In genomic region chr17:79230653-79231489, GRCm38 (mm10) we compare ENCODE assay signal across 9 mouse cellular contexts.
A peak's percentile ranks its signal among the peaks of the same experiment; 100 is the strongest.
DNase-seq lines count a peak whose midpoint lies in the region; ATAC-seq and TF ChIP-seq lines count a peak whose summit lies in the region.
"Had no signal": no experiment of that assay in that cellular context is flagged by ENCODE, and none has a peak within 500 bp of the region (broad histone marks: within the 10 kb centered on the region; RNA-seq: fewer than 3 reads in every experiment).

No protein-coding gene starts in this region.

- peak; percentile 72 for DNase-seq in heart, adult 11 months
- no peak for DNase-seq in heart, adult 2 months
- DNase-seq in layer of hippocampus, adult 8-10 months (ENCODE audit: low spot score in 2 of 2): peak; percentile 51 to 61
- DNase-seq in limb, embryonic 10.5 days (ENCODE audit: low spot score): no peak
- no peak for DNase-seq in gastrocnemius, postnatal 36 days
- DNase-seq: B cell, adult 2 months had no signal

- no peak overlapping the region for H3K27ac ChIP-seq in heart, adult 2 months
- H3K27ac ChIP-seq in midbrain, embryonic 15.5 days: no peak overlapping the region
- H3K27ac ChIP-seq in limb, embryonic 10.5 days: no peak overlapping the region

- no peak for TF ChIP-seq CTCF in heart, adult 2 months (IDR thresholded peaks at IDR 0.05)

- no peaks in the 10 kb centered on the region for H3K9me3 ChIP-seq in midbrain, embryonic 15.5 days
- no peaks in the 10 kb centered on the region for H3K9me3 ChIP-seq in limb, embryonic 10.5 days (replicated peaks)

- H3K36me3 ChIP-seq in heart, adult 2 months (ENCODE audit: control insufficient read depth, insufficient read depth, low read length): no peaks in the 10 kb centered on the region
- no peaks in the 10 kb centered on the region for H3K36me3 ChIP-seq in midbrain, embryonic 15.5 days (replicated peaks)
- no peaks in the 10 kb centered on the region for H3K36me3 ChIP-seq in limb, embryonic 10.5 days

- no peaks in the 10 kb centered on the region for H3K4me1 ChIP-seq in heart, adult 2 months (ENCODE audit: control insufficient read depth, insufficient read depth, low read length)
- H3K4me1 ChIP-seq in midbrain, embryonic 15.5 days: 0 out of 2 replicates have a peak, but pooled peaks cover 7% of the 10 kb centered on the region
- H3K4me1 ChIP-seq in limb, embryonic 10.5 days: peaks cover 4% of the 10 kb centered on the region

- WGBS in heart, adult 2 months: 63% methylated on average over 25 of the region's 25 CpGs
- WGBS in midbrain, embryonic 15.5 days: 53% methylated on average over 25 of the region's 25 CpGs
- WGBS in limb, embryonic 10.5 days: 82% methylated on average over 25 of the region's 25 CpGs

- no peak overlapping the region for H3K9ac ChIP-seq in heart, adult 2 months (ENCODE audit: low read depth, low read length)
- H3K9ac ChIP-seq in midbrain, embryonic 15.5 days: no peak overlapping the region

- no peak overlapping the region for H3K4me3 ChIP-seq in heart, adult 2 months
- no peak overlapping the region for H3K4me3 ChIP-seq in midbrain, embryonic 15.5 days
- no peak overlapping the region for H3K4me3 ChIP-seq in limb, embryonic 10.5 days

- H3K27me3 ChIP-seq in heart, adult 2 months (ENCODE audit: control insufficient read depth, insufficient read depth, low read length): no peaks in the 10 kb centered on the region
- no peaks in the 10 kb centered on the region for H3K27me3 ChIP-seq in midbrain, embryonic 15.5 days (replicated peaks)
- no peaks in the 10 kb centered on the region for H3K27me3 ChIP-seq in limb, embryonic 10.5 days (ENCODE audit: low read depth, poor library complexity, severe bottlenecking)

- no peak for TF ChIP-seq POLR2A in heart, adult 2 months (IDR thresholded peaks at IDR 0.05; ENCODE audit: insufficient read depth, low read depth, low read length)

- H3K4me2 ChIP-seq in midbrain, embryonic 15.5 days: peak overlapping the region; percentile 25

- intact Hi-C loops in heart, adult 2 months (cut with DNase I): no loop called here
- intact Hi-C loops in gastrocnemius, postnatal 36 days (cut with DNase I): no loop called here

- H3K79me2 ChIP-seq in heart, adult 2 months (replicated peaks; ENCODE audit: control insufficient read depth, insufficient read depth, low read length): no peaks in the 10 kb centered on the region

- no peak for TF ChIP-seq EP300 in heart, adult 2 months (IDR thresholded peaks at IDR 0.05; ENCODE audit: insufficient read depth, low read depth, low read length)

- peak; percentile 94 for ATAC-seq in common myeloid progenitor, adult 5-6 weeks (replicated peaks; ENCODE audit: low read depth, poor library complexity, severe bottlenecking)
- peak; percentile 90 for ATAC-seq in midbrain, embryonic 15.5 days (replicated peaks)
- no peak for ATAC-seq in CD4-positive, CD25-positive, alpha-beta regulatory T cell, adult 4 months

Comparison
In these comparisons a context has a peak if more than half of its experiments do, and no peak if none do; other contexts are left out.
1. DNase-seq: peak in heart, adult 11 months (single experiment) and layer of hippocampus, adult 8-10 months (2 of 2); none in heart, adult 2 months (0 of 2), limb, embryonic 10.5 days (single experiment) and gastrocnemius, postnatal 36 days (0 of 2).